Mouse (Mus musculus) T-cell, adult 2 months (primary cell): ENCODE results near the gene Chst11.

Source experiments
- DNase-seq: peaks from one replicate; pipeline ENCODE4 v3.0.0; 2022; ENCODE audit warnings: low spot score

Gene Chst11

GRCm38 (mm10) chr10:83036340-83037045, 51.2 kb downstream of the Chst11 start:
- DNase-seq: no peak

- no peak for DNase-seq
Observed at GRCm38 (mm10) chr10:83038166-83038565, 52.9 kb downstream of the Chst11 start.

- DNase-seq: no peak
Observed at GRCm38 (mm10) chr10:83039414-83039813, 54.1 kb downstream of the Chst11 start.

GRCm38 (mm10) chr10:83041875-83042274, 56.6 kb downstream of the Chst11 start:
- no peak for DNase-seq

- no peak for DNase-seq
Observed at GRCm38 (mm10) chr10:83042613-83043477, 57.5 kb downstream of the Chst11 start.

- DNase-seq: no peak
Observed at GRCm38 (mm10) chr10:83043478-83044259, 58.4 kb downstream of the Chst11 start.

GRCm38 (mm10) chr10:83049174-83049780, 64.0 kb downstream of the Chst11 start:
- DNase-seq: no peak

- DNase-seq: no peak
Observed at GRCm38 (mm10) chr10:83053886-83054550, 68.7 kb downstream of the Chst11 start.

GRCm38 (mm10) chr10:83056291-83056690, 71.0 kb downstream of the Chst11 start:
- no peak for DNase-seq

- no peak for DNase-seq
Observed at GRCm38 (mm10) chr10:83056866-83057265, 71.6 kb downstream of the Chst11 start.

- DNase-seq: no peak
Observed at GRCm38 (mm10) chr10:83060066-83060782, 74.9 kb downstream of the Chst11 start.

- DNase-seq: no peak
Observed at GRCm38 (mm10) chr10:83062315-83062714, 77.0 kb downstream of the Chst11 start.

- no peak for DNase-seq
Observed at GRCm38 (mm10) chr10:83064796-83065195, 79.5 kb downstream of the Chst11 start.

GRCm38 (mm10) chr10:83066159-83066558, 80.9 kb downstream of the Chst11 start:
- DNase-seq: no peak

- no peak for DNase-seq
Observed at GRCm38 (mm10) chr10:83067305-83067704, 82.0 kb downstream of the Chst11 start.

GRCm38 (mm10) chr10:83068466-83068865, 83.2 kb downstream of the Chst11 start:
- no peak for DNase-seq

GRCm38 (mm10) chr10:83069791-83070190, 84.5 kb downstream of the Chst11 start:
- no peak for DNase-seq

GRCm38 (mm10) chr10:83071785-83072580, 86.7 kb downstream of the Chst11 start:
- no peak for DNase-seq

GRCm38 (mm10) chr10:83073119-83073518, 87.8 kb downstream of the Chst11 start:
- peak; percentile 6 for DNase-seq

GRCm38 (mm10) chr10:83076816-83077215, 91.5 kb downstream of the Chst11 start:
- no peak for DNase-seq
